Mouse (Mus musculus) c-Kit-positive CD71-positive TER-119-negative erythroid progenitor cells, embryonic 14.5 days (primary cell): Measurements from ENCODE around the gene Bend4.
A peak's percentile ranks its signal among the peaks of the same experiment; 100 is the strongest.

Experiments
- DNase-seq: peaks from one replicate; pipeline ENCODE4 v3.0.0-alpha.2; 2013; ENCODE audit warnings: low read depth

Bend4 gene

DNA sequence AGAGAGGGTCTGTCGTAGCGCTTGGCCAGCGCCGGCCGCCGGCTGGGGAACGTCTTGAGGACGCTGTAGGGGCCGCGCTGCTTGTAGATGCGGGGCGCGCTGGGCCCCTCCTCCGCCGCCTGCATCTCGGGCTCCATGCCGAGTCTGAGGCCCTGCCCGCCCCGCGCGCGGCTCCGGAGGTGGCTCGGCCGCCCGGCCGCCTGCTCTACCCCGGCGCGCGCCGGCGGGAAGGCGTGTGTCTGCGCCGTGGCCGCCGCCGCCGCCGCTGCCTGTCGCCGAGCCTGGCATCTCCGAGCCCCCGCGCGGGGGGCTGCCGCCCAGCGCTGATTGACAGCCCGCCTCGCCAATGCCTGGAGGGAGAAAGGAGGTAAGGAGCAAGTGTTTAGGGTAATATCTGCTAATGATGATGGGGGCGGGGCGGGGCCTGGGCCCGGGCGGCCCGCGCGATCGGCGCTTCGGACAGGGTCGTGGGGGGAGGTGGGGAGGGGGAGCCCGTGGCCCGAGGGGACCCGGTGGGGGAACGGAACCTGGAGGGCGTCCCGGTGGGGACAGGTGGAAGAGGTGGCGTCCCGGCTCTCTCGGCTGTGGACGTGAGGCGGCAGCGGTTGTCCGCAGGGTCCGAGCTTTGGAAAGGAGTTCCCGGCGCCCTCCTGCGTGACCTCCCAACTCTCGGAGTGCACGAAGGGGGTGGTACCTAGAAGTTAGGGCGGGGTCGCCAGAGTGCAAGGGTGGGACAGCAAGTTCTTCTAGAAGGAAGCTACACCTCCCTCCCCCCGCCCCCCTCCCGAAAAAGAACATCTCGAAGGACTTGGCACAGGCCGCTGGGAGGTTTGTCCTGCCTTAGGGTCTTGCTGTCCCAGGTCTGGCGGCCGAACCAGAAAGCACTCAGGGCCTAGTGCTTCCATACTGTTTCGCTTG is at the start of gene Bend4:
Bend4 (minus strand) TSS at position 868 of the 918 bp plus-strand sequence.
- no peak for DNase-seq

DNA sequence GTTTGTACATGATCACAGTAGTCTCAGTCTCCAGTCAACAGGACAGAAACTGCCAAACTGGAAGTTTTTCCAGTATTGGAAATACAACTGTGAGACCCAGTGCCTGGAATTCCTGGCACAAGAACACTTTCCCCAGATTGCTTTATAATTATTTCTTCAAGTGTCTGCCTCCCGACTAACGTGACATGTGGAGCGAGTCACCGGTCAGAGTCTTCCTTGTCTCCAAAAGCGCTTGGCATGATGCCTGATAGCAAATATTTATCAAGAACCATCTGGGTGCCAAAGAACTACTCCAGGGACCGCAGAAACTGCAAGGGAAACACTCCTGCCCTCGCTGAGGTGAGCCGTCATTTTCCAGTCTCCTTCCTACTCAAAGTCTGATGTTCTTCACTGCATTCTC is 45.6 kb upstream of the Bend4 start:
- no peak for DNase-seq

GRCm38 (mm10) chr5:67473094-67473493 is 45.0 kb upstream of the Bend4 start:
- no peak for DNase-seq

DNA sequence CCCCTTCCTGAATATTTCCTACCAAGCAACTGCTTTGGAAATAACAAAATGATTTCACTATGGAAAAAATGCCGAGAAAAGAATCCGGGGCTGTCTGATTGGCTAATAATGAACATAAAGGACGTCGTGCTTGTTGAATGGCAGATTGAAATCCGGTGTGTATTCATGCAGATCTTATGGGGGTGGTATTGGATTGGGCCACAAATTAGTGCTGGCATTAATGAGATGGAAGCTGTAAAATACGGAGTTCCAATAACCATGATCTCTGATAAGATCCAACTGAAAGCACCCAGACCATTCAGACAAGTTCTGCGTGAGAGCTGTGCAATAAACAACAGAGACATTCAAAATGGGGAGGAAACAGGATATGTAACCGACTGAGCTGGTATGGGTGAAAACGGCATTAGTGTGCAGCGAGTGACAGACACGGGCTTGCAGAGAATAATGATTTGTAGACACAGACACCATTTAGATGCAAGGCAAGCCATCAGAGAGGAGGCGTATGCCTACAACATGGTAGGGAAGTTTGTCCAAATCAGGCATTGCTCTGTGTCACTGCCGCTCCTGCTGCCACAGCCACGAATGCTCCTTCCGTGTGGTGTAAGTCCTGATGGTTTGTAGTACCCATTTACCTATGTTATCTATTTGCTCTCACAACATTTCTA is 38.9 kb upstream of the Bend4 start:
- DNase-seq = no peak

DNA sequence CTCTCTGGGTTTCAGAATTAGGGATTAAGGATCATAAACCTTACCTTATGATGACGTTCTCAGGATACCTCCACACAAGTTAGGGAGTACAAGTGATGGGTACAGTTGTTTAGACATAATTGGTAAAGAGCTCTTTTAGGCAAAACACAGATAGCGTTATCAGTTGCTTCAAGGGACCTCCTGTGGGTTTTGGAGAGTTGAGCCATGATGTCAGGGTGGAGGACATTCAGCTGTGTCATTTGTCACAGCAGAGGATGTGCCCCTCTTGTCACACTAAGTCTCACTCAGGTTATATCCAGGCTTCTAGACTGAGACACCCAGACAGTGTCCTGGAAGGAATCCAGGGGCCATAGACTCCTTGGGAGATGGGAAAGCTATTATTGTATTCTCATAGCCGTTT is 36.8 kb upstream of the Bend4 start:
- DNase-seq = peak; percentile 48

GRCm38 (mm10) chr5:67463636-67464035 is 35.5 kb upstream of the Bend4 start:
- peak; percentile 29 for DNase-seq

DNA sequence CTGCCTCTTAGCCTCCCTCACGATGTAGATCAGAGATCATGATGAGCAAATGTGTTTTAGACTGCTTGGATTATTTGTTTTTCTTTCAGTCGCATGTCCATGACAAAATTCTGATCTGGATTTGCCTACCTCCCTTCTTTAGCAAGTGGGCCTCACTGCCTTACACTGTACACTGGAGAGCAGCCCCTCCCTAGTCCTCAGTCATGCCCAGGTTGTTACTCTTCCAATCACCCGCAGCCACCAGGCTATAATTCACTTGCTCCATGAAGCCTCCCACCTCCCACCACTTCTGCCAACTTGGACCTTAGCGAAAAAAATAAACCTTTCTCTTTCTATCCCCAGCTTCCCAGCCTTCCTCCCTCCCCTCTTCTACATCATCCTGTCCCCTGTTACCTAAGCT is 34.2 kb upstream of the Bend4 start:
- no peak for DNase-seq

- no peak for DNase-seq
These were observed 28.7 kb upstream of the Bend4 start for GRCm38 (mm10) chr5:67456841-67457240.

DNA sequence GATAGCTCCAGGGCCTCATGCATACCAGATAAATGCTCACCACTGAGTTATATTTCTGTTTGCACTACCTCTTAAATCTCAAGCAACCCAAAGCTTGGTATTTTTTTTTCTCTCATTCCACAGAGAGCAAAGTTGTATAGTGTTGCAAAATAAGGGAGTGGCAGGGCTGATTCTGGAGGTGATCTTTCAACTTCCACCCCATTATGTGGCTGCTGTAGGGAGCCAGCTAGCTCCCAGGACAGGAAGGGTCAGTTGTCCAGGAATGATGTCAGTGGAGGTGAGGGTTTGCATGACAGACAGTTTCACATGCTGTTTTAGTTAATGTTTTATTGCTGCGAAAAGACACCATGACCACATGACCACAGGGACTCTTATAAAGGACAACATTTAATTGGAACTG is 26.2 kb upstream of the Bend4 start:
- DNase-seq = no peak

DNA sequence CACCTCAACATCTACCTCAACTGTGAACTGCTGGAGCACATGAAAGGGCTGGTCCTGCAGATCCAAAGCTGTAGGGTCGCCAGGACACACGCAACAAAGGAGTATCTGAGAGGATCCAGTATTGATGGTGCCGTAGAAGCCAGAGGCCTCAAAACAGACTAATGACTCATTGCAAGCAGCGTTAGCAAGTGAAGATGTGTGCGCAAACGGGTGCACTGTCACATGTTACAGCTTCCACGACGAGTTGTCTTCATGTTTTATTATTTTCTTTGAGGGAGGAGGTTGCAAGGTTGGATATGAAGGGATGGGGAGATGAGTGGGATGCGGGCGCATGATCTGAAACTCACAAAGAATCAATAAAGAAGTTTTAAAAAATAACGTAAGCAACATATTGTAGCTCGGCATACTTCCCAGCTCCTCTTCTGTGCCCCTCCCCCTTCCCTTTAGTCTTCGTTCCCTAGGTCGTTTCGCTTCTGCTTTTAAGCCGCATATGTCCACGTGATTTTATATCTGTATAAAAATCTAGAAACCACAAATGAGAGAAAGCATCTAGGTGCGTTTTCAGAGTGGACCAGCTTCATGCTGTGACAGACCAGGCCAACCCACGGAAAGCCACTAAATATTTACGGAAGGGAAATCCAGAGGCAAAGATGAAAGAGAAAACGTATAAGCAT is 22.0 kb upstream of the Bend4 start:
- DNase-seq = no peak

DNA sequence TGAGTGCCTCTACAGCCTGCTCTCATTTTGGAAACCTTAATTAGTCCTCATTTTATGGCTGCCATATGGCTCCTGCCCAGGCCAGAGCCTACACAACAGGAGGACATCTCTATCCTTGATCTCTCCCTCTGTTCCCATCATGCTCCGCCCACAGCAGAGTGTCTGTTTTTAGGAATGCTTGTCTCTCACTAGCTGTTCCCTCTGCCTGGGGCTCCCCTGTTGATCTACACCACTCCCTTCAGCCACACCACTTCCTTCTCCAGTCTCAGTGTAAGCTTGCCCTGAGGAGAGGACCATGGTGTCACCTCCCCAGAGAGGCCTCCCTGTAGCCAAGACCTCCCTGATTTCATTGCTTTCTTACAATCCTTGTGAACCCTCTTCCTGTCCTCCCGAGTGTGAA is 18.4 kb upstream of the Bend4 start:
- DNase-seq = no peak

DNA sequence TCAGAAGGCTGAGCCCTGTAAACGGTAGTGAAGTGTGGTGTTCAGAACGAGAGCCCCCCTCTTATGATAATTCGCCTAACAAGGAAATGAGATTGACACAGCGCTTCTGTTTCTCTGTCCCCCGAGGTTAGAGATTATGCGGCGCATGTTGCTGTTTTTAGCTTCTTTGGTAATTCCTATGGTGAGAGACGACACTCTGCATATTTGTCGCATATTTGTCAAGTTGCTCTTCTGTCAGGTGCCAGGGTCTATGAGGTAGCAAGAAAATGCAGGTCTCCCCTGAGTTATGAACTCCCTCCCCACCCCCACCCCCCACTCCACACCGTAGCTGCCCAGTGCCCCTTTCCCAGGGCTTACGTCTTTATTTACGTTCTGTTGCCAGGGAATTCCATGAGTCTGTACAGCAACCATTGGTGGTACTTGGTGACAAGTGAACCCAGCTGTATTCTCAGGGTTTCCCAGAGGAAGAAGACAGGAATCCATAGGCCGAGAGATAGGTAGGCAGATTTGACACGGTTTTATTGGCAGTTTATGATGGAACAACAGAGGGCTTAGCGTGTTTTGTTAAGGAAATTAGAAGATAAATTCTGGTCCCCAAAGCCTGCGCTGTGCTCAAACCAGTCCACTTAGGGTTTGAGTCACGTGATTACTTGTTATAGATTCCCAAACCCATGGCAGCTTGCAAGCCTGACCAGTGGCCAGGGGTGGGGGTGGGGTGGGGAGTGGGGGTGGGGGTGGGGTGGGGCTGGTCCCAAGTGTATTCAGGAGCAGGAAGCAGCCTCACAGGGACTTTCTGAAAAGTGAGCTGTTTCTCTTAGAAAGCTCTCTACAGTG is 16.3 kb upstream of the Bend4 start:
- no peak for DNase-seq

DNA sequence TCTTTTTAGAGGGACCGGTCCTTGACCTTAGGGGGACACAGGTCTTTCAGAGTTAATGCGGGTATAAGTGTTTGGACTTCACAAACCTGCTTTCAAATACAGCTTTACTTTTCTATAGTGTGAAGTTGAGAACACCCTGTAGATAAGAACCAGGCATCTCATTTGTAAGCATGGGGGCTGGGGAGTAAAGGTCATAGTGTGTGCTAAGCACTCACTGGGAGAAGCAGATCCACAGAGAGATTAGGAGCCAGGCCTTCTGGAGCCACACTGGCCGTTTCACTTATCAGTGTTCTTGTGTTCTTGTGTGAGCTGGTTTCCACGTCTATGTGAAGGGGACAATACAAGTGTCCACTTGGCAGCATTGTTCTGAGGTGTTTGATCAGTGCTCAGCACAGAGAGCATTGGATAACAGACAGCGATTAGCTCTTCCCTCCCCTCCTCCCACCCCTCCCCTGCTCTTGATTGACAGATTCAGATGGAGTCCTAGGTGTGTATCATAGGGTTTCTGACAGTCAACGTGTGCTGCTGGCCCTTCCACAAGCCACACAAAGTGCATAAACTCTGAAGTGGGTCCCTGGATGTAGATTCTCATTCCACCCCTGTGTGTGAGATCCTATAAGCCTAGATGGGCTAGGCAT is 14.8 kb upstream of the Bend4 start:
- no peak for DNase-seq

DNA sequence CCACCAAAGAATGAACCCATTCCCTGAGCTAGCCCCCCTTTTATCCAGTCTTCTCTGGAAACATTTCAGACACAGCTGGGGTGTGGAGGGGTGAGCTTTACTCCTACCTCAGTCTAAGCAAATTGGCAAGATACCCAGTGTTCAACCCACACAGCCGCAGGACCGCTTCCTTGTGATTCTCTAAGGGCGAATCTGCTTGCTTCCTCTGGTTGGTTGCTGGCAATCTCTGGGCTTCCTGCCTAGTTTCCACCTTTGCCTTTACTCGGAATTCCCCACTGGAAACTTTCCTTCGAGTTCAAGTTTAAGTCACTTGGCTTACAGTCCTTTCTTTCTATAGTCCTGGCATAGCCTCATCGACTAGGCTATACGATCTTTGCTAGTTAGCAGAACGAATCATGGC is 12.5 kb upstream of the Bend4 start:
- DNase-seq = no peak

DNA sequence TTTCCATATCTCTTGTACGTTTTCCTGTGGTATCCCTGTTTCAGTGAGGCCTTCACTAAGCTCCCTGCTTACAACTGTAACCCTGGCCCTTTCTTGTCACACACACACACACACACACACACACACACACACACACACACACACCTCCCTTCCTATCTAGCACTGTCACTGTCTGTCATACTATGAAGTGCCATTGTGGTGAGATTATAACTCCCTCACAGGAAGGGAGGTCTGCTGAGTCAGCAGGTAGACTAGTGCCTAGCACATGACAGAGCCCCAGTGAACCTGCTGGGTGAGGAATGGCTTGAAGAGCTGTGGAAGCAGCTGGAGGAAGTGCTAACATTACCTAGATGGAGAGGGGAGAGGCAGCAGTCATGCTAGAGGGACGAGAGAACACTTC is 9.3 kb upstream of the Bend4 start:
- no peak for DNase-seq

- no peak for DNase-seq
These were observed 1.4 kb downstream of the Bend4 start for GRCm38 (mm10) chr5:67426478-67427442.

- no peak for DNase-seq
These were observed 2.1 kb downstream of the Bend4 start for GRCm38 (mm10) chr5:67426011-67426410.

GRCm38 (mm10) chr5:67424636-67425035 is 3.5 kb downstream of the Bend4 start:
- no peak for DNase-seq

DNA sequence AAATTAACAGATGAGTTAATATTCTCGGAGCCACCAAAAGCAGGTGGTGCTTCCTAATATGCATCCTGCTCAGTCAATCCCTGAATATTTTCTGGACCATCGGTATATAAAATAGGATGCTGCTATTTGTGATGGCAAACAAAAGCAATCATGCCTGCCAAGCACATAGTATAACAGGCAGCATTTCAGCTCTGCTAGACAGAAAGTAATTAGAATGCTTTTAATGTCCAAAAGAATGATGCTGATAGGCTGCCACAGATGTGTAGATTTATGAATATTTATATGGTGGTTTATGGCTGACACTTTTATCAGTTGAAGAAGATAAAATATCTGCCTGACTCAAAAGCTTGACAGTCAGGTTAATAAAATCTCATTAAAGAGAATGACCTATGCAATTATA is 4.1 kb downstream of the Bend4 start:
- no peak for DNase-seq

DNA sequence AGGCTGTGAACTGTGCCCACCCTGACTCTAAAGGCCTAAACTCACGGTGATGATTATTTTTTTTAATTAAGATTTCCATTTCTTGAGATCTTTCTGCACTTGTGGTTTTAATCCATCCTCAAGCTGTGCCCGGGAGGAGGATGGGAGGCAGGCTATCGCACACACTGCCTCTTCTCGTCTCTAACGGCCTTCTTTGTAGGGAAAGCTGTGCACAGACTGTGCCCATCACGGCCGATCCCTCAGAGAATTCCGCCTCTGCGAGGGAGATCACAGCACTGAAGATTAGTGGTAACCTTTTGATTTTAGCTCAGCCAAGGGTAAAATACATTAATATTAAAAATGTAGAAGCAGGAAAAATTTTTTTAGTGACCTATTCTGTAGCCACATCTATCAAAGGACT is 4.8 kb downstream of the Bend4 start:
- no peak for DNase-seq
